9 mouse cellular contexts compared by ENCODE assay signal in the genomic region with DNA sequence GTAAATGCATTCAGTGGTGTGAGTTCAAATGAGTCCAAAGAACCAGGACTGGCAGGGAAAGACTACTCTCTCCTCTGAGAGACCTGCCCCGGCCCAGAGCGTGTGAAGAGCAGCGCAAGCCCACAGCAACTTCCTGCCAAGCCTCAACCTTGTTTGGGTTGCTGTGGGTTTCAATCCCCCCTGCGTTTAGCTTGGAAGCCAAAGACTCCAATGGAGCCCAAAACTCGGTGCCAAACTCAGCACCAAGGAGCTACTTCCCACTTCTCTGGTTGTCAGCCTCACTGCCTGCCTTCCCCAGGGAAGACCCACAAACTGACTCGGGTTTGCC.
DNase-seq lines count a peak whose midpoint lies in the region; ATAC-seq and TF ChIP-seq lines count a peak whose summit lies in the region.
"Had no signal": no experiment of that assay in that cellular context is flagged by ENCODE, and none has a peak within 500 bp of the region (broad histone marks: within the 10 kb centered on the region; RNA-seq: fewer than 3 reads in every experiment).

No protein-coding gene starts in this region.

- no peak for TF ChIP-seq POLR2A in embryonic fibroblast, embryonic 13.5 days (IDR thresholded peaks at IDR 0.05; ENCODE audit: low read depth, low read length)

- WGBS in midbrain, embryonic 10.5 days, result 75% methylated on average over 6 of the region's 6 CpGs

- TF ChIP-seq CTCF in embryonic fibroblast, embryonic 13.5 days (IDR thresholded peaks at IDR 0.05; ENCODE audit: borderline replicate concordance, insufficient read depth, low read length), result no peak

- no peak overlapping the region for H3K4me3 ChIP-seq in embryonic fibroblast, embryonic 13.5 days (ENCODE audit: insufficient read depth, low read length)
- H3K4me3 ChIP-seq in midbrain, embryonic 10.5 days, result no peak overlapping the region

- peaks cover 12% of the 10 kb centered on the region; the same call in 1 of the 2 replicates for H3K27me3 ChIP-seq in midbrain, embryonic 10.5 days (ENCODE audit: low read depth, poor library complexity, severe bottlenecking)

- no peaks in the 10 kb centered on the region for H3K9me3 ChIP-seq in midbrain, embryonic 10.5 days (replicated peaks)

- peak overlapping the region; percentile 72 for H3K27ac ChIP-seq in embryonic fibroblast, embryonic 13.5 days (ENCODE audit: insufficient read depth, low read length)
- peak overlapping the region; percentile 88 for H3K27ac ChIP-seq in midbrain, embryonic 10.5 days (replicated peaks)

- peaks cover 4% of the 10 kb centered on the region; the same call in 1 of the 2 replicates for H3K4me1 ChIP-seq in embryonic fibroblast, embryonic 13.5 days (ENCODE audit: control insufficient read depth, insufficient read depth, low read length)
- H3K4me1 ChIP-seq in midbrain, embryonic 10.5 days, result peaks cover 55% of the 10 kb centered on the region

- intact Hi-C loops in heart, postnatal 36 days (cut with DNase I), result no loop called here

- peak; percentile 38 to 43 for DNase-seq in heart, adult 18-20 months
- no peak for DNase-seq in heart, adult 8-10 months (ENCODE audit: low spot score)
- peak; percentile 22 to 27 for DNase-seq in heart, postnatal 36 days
- no peak for DNase-seq in midbrain, embryonic 10.5 days (ENCODE audit: low spot score)
- no peak for DNase-seq in left cerebral cortex, adult 8-10 months (ENCODE audit: low spot score in 2 of 2)
- no peak for DNase-seq in left cerebral cortex, adult 9 months (ENCODE audit: low spot score in 2 of 2)
- DNase-seq: adrenal gland, postnatal 25 days had no signal

- no peaks in the 10 kb centered on the region for H3K36me3 ChIP-seq in midbrain, embryonic 10.5 days

- no peak for ATAC-seq in cerebellum, adult (ENCODE audit: insufficient number of reproducible peaks, low FRiP score, low TSS enrichment)

Comparison
In these comparisons a context has a peak if more than half of its experiments do, and no peak if none do; other contexts are left out.
1. DNase-seq: peak in heart, adult 18-20 months (2 of 2) and heart, postnatal 36 days (2 of 2); none in heart, adult 8-10 months (single experiment), midbrain, embryonic 10.5 days (single experiment), left cerebral cortex, adult 8-10 months (0 of 2) and left cerebral cortex, adult 9 months (0 of 2).